Mouse (Mus musculus): Measurements from ENCODE around the gene Llgl1. TPM values are rescaled to one million over a fixed set of nuclear protein-coding genes. Genes with fewer than 3 reads are reported as not detected.

The Llgl1 gene
- polyA plus RNA-seq (2014; fragmentation: Nextera tagmentation; extraction: Ambion mirVana), result 40.8 and 69.0 TPM in 2 replicates

- under 1% methylated on average over 59 of the region's 73 CpGs for WGBS
- peak; percentile 89 for ATAC-seq (ENCODE audit: low FRiP score, low TSS enrichment)
- H3K27me3 ChIP-seq (ENCODE audit: control insufficient read depth, insufficient read depth, low read length), result no peaks in the 10 kb centered on the region
- peak within 1 kb of the TSS; percentile 80 for H3K4me2 ChIP-seq (replicated peaks; ENCODE audit: low read depth, low read length)
- H3K9me3 ChIP-seq (ENCODE audit: control insufficient read depth, low read length), result no peaks in the 10 kb centered on the region
- H3K36me3 ChIP-seq (ENCODE audit: control insufficient read depth, insufficient read depth, low read length), result peaks cover 11% of the 10 kb centered on the region; the same call in 1 of the 2 replicates
- peak within 1 kb of the TSS; percentile 90 for H3K4me3 ChIP-seq (ENCODE audit: low read length)
- peaks cover 23% of the 10 kb centered on the region for H3K4me1 ChIP-seq (ENCODE audit: control insufficient read depth, insufficient read depth, low read length)
- peak within 1 kb of the TSS; percentile 91 for H3K9ac ChIP-seq (ENCODE audit: low read depth, low read length)
- peak within 1 kb of the TSS; percentile 93 for H3K27ac ChIP-seq (ENCODE audit: low read depth, low read length)
Observed at GRCm38 (mm10) chr11:60699524-60700075, at the start of gene Llgl1. TSS of gene Llgl1 (plus strand) at chr11:60699723.

GRCm38 (mm10) chr11:60696165-60696564, 3.4 kb upstream of the Llgl1 start:
- Histone ChIP-seq H3K9ac (ENCODE audit: low read depth, low read length) (no peak overlapping the region), H3K4me1 (ENCODE audit: control insufficient read depth, insufficient read depth, low read length) (peaks cover 15% of the 10 kb centered on the region), H3K27me3 (ENCODE audit: control insufficient read depth, insufficient read depth, low read length) (no peaks in the 10 kb centered on the region), H3K4me2 (replicated peaks; ENCODE audit: low read depth, low read length) (no peak overlapping the region), H3K9me3 (ENCODE audit: control insufficient read depth, low read length) (no peaks in the 10 kb centered on the region), H3K27ac (ENCODE audit: low read depth, low read length) (no peak overlapping the region), H3K36me3 (ENCODE audit: control insufficient read depth, insufficient read depth, low read length) (no peaks in the 10 kb centered on the region), H3K4me3 (ENCODE audit: low read length) (no peak overlapping the region)
- WGBS, result 78% methylated on average over 1 of the region's 1 CpGs
- no peak for ATAC-seq (ENCODE audit: low FRiP score, low TSS enrichment)

- H3K27me3 ChIP-seq (ENCODE audit: control insufficient read depth, insufficient read depth, low read length), result no peaks in the 10 kb centered on the region
- WGBS, result 75% methylated on average over 2 of the region's 2 CpGs
- 0 out of 2 replicates have a peak, but pooled peaks cover 2% of the 10 kb centered on the region for H3K36me3 ChIP-seq (ENCODE audit: control insufficient read depth, insufficient read depth, low read length)
- H3K4me1 ChIP-seq (ENCODE audit: control insufficient read depth, insufficient read depth, low read length), result peaks cover 20% of the 10 kb centered on the region
- no peaks in the 10 kb centered on the region for H3K9me3 ChIP-seq (ENCODE audit: control insufficient read depth, low read length)
- no peak overlapping the region for H3K4me2 ChIP-seq (replicated peaks; ENCODE audit: low read depth, low read length)
- no peak for ATAC-seq (ENCODE audit: low FRiP score, low TSS enrichment)
- no peak overlapping the region for H3K4me3 ChIP-seq (ENCODE audit: low read length)
- H3K27ac ChIP-seq (ENCODE audit: low read depth, low read length), result no peak overlapping the region
- H3K9ac ChIP-seq (ENCODE audit: low read depth, low read length), result no peak overlapping the region
Observed at GRCm38 (mm10) chr11:60697561-60697960, 2.0 kb upstream of the Llgl1 start.

- ATAC-seq (ENCODE audit: low FRiP score, low TSS enrichment), result peak; percentile 64
Observed at GRCm38 (mm10) chr11:60698806-60699523, 558 bp upstream of the Llgl1 start.

GRCm38 (mm10) chr11:60700320-60701185, 1.0 kb downstream of the Llgl1 start:
- Histone ChIP-seq H3K9me3 (ENCODE audit: control insufficient read depth, low read length) (no peaks in the 10 kb centered on the region), H3K4me3 (ENCODE audit: low read length) (peak overlapping the region; percentile 90), H3K9ac (ENCODE audit: low read depth, low read length) (peak overlapping the region; percentile 91), H3K4me2 (replicated peaks; ENCODE audit: low read depth, low read length) (peak overlapping the region; percentile 80), H3K27ac (ENCODE audit: low read depth, low read length) (no peak overlapping the region), H3K36me3 (ENCODE audit: control insufficient read depth, insufficient read depth, low read length) (peaks cover 17% of the 10 kb centered on the region; the same call in 1 of the 2 replicates), H3K4me1 (ENCODE audit: control insufficient read depth, insufficient read depth, low read length) (peaks cover 23% of the 10 kb centered on the region), H3K27me3 (ENCODE audit: control insufficient read depth, insufficient read depth, low read length) (no peaks in the 10 kb centered on the region)
- 29% methylated on average over 12 of the region's 12 CpGs for WGBS
- no peak for ATAC-seq (ENCODE audit: low FRiP score, low TSS enrichment)

More at GRCm38 (mm10) chr11:60698806-60699523, 558 bp upstream of the Llgl1 start:
- no peaks in the 10 kb centered on the region for H3K9me3 ChIP-seq (ENCODE audit: control insufficient read depth, low read length)
- peaks cover 23% of the 10 kb centered on the region for H3K4me1 ChIP-seq (ENCODE audit: control insufficient read depth, insufficient read depth, low read length)
- WGBS, result 1% methylated on average over 22 of the region's 22 CpGs
- H3K36me3 ChIP-seq (ENCODE audit: control insufficient read depth, insufficient read depth, low read length), result peaks cover 7% of the 10 kb centered on the region; the same call in 1 of the 2 replicates
- H3K4me2 ChIP-seq (replicated peaks; ENCODE audit: low read depth, low read length), result peak overlapping the region; percentile 80
- H3K27ac ChIP-seq (ENCODE audit: low read depth, low read length), result peak overlapping the region; percentile 93
- H3K27me3 ChIP-seq (ENCODE audit: control insufficient read depth, insufficient read depth, low read length), result no peaks in the 10 kb centered on the region
- peak overlapping the region; percentile 91 for H3K9ac ChIP-seq (ENCODE audit: low read depth, low read length)
- peak overlapping the region; percentile 90 for H3K4me3 ChIP-seq (ENCODE audit: low read length)

- no peak overlapping the region for H3K27ac ChIP-seq (ENCODE audit: low read depth, low read length)
- no peak overlapping the region for H3K4me3 ChIP-seq (ENCODE audit: low read length)
- H3K4me1 ChIP-seq (ENCODE audit: control insufficient read depth, insufficient read depth, low read length), result peaks cover 23% of the 10 kb centered on the region
- no peak for ATAC-seq (ENCODE audit: low FRiP score, low TSS enrichment)
- H3K9ac ChIP-seq (ENCODE audit: low read depth, low read length), result no peak overlapping the region
- 83% methylated on average over 3 of the region's 4 CpGs for WGBS
- no peaks in the 10 kb centered on the region for H3K9me3 ChIP-seq (ENCODE audit: control insufficient read depth, low read length)
- no peaks in the 10 kb centered on the region for H3K27me3 ChIP-seq (ENCODE audit: control insufficient read depth, insufficient read depth, low read length)
- no peak overlapping the region for H3K4me2 ChIP-seq (replicated peaks; ENCODE audit: low read depth, low read length)
- peaks cover 27% of the 10 kb centered on the region for H3K36me3 ChIP-seq (ENCODE audit: control insufficient read depth, insufficient read depth, low read length)
Observed at GRCm38 (mm10) chr11:60701611-60702010, 2.1 kb downstream of the Llgl1 start.

- WGBS, result 55% methylated on average over 4 of the region's 4 CpGs
- no peaks in the 10 kb centered on the region for H3K27me3 ChIP-seq (ENCODE audit: control insufficient read depth, insufficient read depth, low read length)
Observed at GRCm38 (mm10) chr11:60703131-60703530, 3.6 kb downstream of the Llgl1 start.

GRCm38 (mm10) chr11:60704023-60704880, 4.7 kb downstream of the Llgl1 start:
- Histone ChIP-seq H3K4me1 (ENCODE audit: control insufficient read depth, insufficient read depth, low read length) (peaks cover 18% of the 10 kb centered on the region), H3K4me2 (replicated peaks; ENCODE audit: low read depth, low read length) (no peak overlapping the region), H3K36me3 (ENCODE audit: control insufficient read depth, insufficient read depth, low read length) (peaks cover 53% of the 10 kb centered on the region), H3K9me3 (ENCODE audit: control insufficient read depth, low read length) (no peaks in the 10 kb centered on the region), H3K27me3 (ENCODE audit: control insufficient read depth, insufficient read depth, low read length) (no peaks in the 10 kb centered on the region), H3K9ac (ENCODE audit: low read depth, low read length) (no peak overlapping the region), H3K27ac (ENCODE audit: low read depth, low read length) (no peak overlapping the region), H3K4me3 (ENCODE audit: low read length) (no peak overlapping the region)
- ATAC-seq (ENCODE audit: low FRiP score, low TSS enrichment), result no peak
- WGBS, result 97% methylated on average over 19 of the region's 19 CpGs

More at GRCm38 (mm10) chr11:60703131-60703530, 3.6 kb downstream of the Llgl1 start:
- Histone ChIP-seq H3K9ac (ENCODE audit: low read depth, low read length) (no peak overlapping the region), H3K4me2 (replicated peaks; ENCODE audit: low read depth, low read length) (no peak overlapping the region), H3K4me1 (ENCODE audit: control insufficient read depth, insufficient read depth, low read length) (peaks cover 23% of the 10 kb centered on the region), H3K36me3 (ENCODE audit: control insufficient read depth, insufficient read depth, low read length) (peaks cover 42% of the 10 kb centered on the region), H3K4me3 (ENCODE audit: low read length) (no peak overlapping the region), H3K9me3 (ENCODE audit: control insufficient read depth, low read length) (no peaks in the 10 kb centered on the region), H3K27ac (ENCODE audit: low read depth, low read length) (no peak overlapping the region)
- no peak for ATAC-seq (ENCODE audit: low FRiP score, low TSS enrichment)
